Mouse (Mus musculus): ENCODE measurements around the gene Hecw2.

- TF ChIP-seq CTCF (IDR thresholded peaks at IDR 0.05; ENCODE audit: low read depth) (no peak), EP300 (IDR thresholded peaks at IDR 0.05; ENCODE audit: low read depth) (no peak)
Measured at GRCm38 (mm10) chr1:54012414-54012813, 182.6 kb downstream of the Hecw2 start.

Measured in liver, embryonic 14.5 days (tissue).